Mouse (Mus musculus): ENCODE data around the gene Zbtb42. TPM values are rescaled to one million over a fixed set of nuclear protein-coding genes. Genes with fewer than 3 reads are reported as not detected.
A peak's percentile ranks its signal among the peaks of the same experiment; 100 is the strongest.

Gene Zbtb42
- 1 to 10 TPM; 6.4 to 6.8 TPM for total RNA-seq (2021)
- long read RNA-seq, experiment 1, partial matches to known transcripts: 0 of 2 reads
- long read RNA-seq, experiment 1, other reads (novel, unspliced or antisense): 0 of 2 reads
- long read RNA-seq, experiment 2, partial matches to known transcripts: 0 of 15 reads
- long read RNA-seq, experiment 2, other reads (novel, unspliced or antisense): 10 of 15 reads

DNA sequence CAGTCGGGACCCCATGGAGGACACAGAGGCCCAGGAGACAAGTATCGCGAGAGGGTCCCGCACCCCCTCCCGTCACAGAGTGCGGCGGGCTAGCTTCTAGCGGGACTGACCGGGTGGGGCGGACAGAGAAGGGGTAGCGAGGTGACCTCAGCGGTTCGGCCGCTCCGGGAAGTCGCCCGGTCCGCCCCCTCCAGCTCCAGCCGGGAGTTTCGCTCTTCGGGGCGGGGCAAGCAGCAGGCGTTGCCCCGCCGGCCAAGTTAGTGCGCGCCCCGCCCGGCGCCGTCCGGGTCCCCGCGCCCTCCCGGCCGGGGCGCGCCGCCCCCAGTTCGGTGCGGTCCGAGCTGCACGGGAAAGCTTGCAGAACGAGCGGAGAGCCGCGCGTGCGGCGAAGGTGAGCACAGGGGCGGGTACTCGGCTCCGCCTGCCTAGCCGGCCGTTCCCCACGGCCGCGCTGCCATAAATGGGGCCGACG, at the start of gene Zbtb42:
Gene Zbtb42 (plus strand): TSS at position 274 of the 472 bp plus-strand sequence.
- DNase-seq (ENCODE audit: low spot score in 2 of 2): no peak

- peak; percentile 25 to 47 for DNase-seq (ENCODE audit: low spot score in 2 of 2)
These were observed 49.5 kb upstream of the Zbtb42 start for GRCm38 (mm10) chr12:112628928-112629721.

GRCm38 (mm10) chr12:112630029-112630428, 48.6 kb upstream of the Zbtb42 start:
- DNase-seq (ENCODE audit: low spot score in 2 of 2): no peak

GRCm38 (mm10) chr12:112630796-112631195, 47.8 kb upstream of the Zbtb42 start:
- DNase-seq (ENCODE audit: low spot score in 2 of 2): no peak

DNA sequence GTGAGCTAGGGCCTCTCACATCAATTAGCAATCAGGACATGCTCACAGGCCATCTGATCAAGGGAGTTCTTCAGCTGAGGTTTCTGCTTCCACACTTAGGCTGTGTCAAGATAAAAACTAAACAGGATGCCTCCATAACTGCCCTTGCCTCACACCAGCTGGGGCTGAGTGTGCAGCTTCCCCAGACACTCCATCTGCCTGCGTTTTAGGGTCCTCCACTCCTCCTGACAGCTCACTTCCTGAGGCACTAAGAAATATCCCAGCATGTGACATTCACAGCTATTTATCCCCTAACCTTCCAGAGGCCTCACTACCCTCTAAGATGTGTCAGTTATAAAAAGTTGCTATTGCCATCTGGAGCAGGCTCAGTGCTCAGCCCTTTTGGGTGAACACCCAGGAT, 47.2 kb upstream of the Zbtb42 start:
- no peak for DNase-seq (ENCODE audit: low spot score in 2 of 2)

DNA sequence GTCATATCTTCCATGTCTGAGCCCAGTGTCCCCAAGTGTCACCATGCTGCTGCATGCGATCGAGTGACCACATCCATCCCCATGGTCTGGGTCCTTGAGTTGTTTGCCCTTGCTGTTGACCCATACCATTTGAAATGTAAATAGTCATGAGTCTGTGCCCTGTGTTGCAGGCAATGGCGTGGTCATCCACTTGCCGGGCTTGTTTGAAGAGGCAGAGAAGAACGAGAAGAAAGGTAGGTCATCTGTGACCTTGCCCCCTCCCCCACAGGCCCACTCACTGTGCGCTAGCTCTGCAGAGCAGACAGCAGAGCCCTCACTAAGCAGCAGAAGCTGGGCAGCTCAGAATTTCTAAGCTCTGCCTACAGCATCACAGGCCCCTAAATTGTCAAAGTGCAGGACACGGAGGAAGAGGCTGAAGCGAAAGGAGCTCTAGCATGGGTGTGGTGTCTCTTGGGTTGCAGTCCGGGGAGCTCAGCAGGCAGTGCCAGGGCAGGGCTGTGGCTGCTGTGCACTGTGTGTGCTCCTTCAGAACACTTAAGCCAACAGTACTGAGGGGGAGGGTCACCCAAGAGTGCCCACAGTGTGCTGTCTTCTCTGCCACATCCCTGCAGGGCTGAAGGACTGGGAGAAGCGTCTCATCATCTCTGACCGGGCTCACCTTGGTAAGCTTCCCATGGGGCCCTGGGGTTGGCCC, 46.4 kb upstream of the Zbtb42 start:
- no peak for DNase-seq (ENCODE audit: low spot score in 2 of 2)

GRCm38 (mm10) chr12:112632907-112633306, 45.7 kb upstream of the Zbtb42 start:
- DNase-seq (ENCODE audit: low spot score in 2 of 2): no peak

DNA sequence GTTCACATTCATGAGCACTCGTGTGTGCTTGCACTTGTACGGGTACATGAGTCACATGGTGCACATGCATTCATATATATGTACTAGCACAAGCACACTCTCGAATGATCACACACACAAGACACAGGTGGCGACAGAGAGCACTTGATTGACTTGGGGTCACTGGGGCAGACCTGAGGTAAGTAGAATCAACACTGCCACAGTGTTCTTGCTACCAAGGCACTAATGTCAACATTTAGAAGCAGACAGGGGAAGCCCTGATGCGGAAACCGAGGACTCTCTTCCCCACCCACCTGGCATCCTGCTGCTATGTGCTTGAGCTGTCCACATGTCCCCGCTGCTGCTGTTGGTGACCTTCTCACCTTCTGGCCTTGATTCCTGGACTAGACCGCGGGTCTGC, 44.9 kb upstream of the Zbtb42 start:
- no peak for DNase-seq (ENCODE audit: low spot score in 2 of 2)

GRCm38 (mm10) chr12:112639526-112639925, 39.1 kb upstream of the Zbtb42 start:
- DNase-seq (ENCODE audit: low spot score in 2 of 2): no peak

DNA sequence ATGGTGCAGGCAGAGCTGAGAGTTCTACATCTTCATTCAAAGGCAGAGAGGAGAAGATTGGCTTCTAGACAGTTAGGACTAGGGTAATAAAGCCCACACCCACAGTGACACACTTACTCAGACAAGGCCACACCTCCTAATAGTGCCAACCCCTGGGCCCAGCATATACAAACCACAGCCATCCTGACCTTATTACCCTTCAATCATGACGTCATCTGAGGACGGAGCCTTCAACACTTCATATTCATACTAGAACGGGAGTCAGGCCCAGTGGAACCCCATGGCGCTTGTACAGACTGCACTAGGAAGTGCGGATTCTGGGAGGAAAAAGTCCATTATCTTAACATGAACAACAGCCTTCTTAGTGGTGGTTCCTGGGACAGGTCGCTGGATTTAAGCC, 35.5 kb upstream of the Zbtb42 start:
- DNase-seq (ENCODE audit: low spot score in 2 of 2): no peak

DNA sequence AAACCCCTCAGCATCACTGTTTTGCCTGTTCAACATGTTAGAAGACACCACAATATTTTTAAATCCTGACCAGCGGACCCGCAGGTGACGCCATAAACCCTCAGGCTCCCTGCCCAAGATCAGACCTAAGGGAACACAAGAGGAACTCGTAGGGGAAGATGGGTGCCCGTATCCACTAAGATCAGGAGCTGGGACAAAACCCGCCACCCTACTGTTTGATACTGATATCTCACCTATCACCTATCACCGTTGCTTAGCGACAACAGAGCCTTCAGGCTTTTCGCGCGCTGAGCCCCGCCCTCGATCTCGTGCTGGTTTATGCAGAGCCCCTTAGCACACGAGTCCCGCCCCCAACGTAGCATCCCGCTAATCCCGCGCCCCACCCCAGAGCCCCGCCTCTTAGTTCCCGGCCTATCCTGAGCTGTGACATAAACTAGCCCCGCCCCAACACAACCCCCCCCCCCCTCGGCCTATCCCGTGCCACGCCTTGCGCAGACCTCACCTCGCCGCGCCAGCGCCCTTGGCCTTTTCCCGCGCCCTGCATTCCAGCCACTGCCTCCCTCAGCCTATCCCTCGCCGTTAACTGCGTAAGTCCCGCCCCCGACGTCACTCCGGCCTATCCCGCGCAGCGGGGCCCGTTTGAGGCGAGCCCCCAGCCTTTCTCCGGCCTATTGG, 34.3 kb upstream of the Zbtb42 start, which contains the start of gene Siva1:
Gene Siva1 (plus strand): TSS at position 500 of the 675 bp plus-strand sequence.
- DNase-seq (ENCODE audit: low spot score in 2 of 2): peak; percentile 96 to 99

DNA sequence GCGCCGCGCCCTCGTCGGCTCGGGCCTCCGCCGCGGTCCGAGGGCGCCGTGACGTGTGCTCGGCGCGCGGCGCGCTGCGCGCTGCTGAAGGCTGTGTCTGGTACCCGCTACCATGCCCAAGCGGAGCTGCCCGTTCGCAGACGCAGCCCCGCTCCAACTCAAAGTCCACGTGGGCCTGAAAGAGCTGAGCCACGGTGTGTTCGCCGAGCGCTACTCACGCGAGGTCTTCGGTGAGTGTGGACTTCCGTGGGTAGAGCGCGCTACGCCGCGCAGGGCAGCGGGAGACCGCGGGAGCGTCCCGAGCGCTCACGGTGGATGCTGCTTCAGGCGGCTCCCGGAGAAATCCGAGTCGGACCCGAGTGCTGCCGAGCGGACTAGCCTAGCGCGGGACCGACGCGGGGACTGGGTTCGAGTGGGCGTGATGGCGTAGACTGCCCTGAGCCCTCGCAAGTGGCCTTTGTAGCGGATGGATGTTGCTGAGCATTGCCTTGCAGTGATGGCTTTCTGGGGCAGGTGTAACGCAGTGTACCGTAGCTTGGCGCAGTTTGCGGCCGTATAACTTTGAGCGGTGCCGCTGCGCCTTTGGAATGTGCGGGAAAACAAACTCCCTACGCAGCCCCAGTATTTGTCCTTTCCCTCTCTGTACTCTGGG, 33.6 kb upstream of the Zbtb42 start:
- no peak for DNase-seq (ENCODE audit: low spot score in 2 of 2)

DNA sequence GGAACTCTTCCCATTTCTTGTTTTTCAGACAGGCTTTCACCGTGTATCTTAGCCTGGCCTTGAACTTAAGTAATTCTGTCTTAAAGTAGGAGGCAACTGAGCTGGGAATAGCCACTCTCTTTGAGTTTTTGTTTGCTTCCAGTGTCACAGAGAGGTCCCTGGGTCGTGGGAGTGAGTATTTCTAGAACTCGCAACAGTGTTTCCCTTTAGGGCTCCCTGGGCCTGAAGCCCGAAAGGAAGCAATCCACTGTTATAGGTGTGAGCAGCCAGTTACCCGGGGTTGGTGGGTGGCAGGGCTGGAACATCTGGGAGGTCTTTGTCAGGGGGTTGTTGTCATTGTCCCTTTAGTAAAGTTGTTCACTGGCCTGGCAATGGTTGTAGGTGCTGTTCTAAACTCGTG, 32.5 kb upstream of the Zbtb42 start:
- no peak for DNase-seq (ENCODE audit: low spot score in 2 of 2)

DNA sequence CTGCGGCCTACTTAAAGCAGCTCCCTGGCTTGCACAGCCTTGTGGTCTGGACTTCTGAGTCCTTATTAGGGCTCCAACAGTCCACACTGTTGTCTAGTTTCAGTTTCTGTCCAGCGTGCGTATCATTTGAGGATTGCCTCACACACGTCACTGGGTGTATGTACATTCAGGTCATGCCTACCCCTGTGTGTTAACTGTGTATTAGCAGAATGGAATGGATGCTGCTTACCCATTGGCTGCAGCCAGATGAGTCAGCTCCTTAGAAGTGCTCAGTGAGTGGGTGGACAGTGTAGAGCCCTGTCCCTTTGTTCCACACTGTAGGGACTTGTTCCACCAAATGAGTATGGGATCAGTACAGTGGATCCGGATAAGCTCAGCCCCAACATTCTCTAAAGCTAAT, 30.5 kb upstream of the Zbtb42 start:
- DNase-seq (ENCODE audit: low spot score in 2 of 2): no peak

DNA sequence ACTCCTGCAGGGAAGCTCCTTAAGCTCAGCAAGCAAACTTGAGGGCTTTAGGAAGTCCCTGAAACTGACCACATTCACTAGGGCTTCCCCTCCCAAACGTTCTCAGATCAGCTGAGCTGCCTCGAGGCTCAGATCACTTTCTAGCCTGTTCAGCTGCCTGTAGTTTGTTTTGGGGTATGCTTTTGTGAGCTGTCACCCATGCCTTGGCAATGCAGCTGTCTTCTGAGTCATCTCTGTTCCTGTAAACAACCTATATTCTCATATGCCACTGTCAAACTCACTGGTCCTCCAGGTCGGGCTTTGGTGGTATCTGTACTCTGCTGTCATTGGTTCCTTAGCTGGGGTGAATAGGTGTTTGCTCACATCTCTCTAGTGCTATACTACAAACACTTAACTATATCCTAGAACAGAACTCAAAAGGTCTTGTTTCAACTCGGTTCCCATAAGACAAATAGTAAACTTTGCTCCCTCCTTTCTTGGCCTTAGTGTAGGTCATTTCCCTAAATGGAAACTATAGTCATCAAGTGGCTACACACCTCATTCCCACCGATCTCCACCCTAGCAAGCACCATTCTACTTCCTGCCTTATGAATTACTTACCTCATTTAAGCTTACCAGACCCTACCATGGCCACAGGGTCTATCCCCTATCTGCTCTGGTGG, 26.7 kb upstream of the Zbtb42 start:
- no peak for DNase-seq (ENCODE audit: low spot score in 2 of 2)

DNA sequence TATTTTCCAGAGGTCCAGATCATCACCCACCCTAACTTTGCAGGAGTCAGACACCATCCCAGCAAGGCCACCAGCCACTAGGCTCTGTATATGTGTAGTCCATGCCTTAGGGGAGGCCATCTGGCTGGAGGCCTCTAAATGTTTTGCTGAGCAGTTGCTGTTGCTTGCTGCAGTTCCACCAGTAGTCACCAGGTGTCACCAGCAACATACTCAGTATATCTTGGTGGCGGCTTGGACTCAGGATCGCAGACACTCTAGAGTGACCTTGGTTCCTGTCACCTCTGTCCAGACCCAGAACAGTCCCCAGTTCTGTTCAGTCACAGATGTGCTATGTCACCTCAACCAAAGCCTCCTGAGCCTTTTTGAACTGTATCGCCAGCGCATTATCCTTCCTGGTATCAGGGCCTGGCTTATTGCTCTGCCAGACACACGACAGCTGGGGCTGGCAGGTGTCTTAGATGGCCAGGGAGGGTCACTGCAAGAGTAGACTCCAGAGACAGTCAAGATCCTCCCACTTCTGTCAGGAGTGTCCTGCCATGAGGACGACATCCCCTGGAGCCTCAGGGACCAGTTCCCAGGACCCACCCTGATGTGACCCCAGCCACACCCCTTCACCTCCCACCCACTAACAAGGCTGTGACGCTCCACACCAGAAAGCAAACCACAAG, 25.3 kb upstream of the Zbtb42 start:
- peak in 1 of 2 experiments; percentile 77 for DNase-seq (ENCODE audit: low spot score in 2 of 2)

DNA sequence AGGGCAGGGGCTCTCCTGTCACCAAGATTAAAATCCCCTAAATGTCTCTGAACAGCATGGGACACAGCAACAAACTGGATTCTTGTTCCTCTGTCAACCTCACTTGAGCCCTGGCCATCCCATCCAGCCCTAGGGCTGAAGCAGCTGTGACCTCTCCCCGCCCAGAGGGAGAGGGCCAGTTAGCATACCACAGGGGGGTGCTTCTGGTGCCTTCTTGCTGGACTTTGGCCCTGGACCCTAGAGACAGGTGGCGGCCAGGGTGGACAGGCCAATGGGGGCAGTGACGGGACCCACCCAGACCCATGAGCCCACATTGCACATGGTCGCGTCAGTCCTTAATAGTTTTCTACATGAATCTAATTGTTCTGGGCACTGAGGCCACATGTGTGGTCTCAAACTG, 24.6 kb upstream of the Zbtb42 start:
- no peak for DNase-seq (ENCODE audit: low spot score in 2 of 2)

- DNase-seq (ENCODE audit: low spot score in 2 of 2): no peak
These were observed 20.0 kb upstream of the Zbtb42 start for GRCm38 (mm10) chr12:112658619-112659018.

GRCm38 (mm10) chr12:112659109-112659508, 19.5 kb upstream of the Zbtb42 start:
- DNase-seq (ENCODE audit: low spot score in 2 of 2): peak; percentile 59 to 65
